In the genomic region with DNA sequence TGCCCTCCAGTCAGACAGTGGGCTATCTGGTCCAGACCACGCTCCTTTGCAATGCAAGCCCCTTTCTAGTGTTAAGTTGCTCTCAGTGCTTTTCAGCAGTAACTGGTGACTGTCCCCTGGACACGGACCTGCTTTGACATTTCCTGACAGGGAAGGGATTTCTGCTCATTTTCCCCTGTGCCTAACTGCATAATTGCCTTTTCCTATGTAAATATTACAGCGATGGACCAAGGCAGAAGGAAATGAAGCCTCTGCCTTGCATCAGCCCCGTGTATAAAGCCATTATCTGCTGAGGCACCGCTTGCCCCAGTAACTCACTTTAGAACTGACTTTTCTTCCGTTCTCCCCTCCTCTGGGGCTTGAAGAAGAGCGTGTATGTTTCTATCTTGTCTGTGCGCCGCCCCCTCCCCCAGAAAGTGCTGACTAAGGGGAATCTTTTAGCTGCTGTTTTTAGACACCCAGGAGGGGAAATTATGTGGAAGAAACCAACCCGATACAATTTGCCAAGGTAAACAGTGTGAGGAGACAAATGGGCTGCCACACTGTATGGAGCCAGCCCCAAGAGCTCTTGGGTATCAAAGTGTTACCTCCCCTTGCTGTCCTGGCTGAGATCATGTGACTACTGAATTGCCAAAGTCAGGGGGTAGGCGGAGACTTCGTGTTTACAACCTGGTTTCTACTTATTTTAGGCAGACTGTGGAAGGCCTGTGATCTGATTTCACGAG, we compare ENCODE assay signal across 8 mouse cellular contexts. TPM values are rescaled to one million over a fixed set of nuclear protein-coding genes. Genes with fewer than 3 reads are reported as not detected.
DNase-seq lines count a peak whose midpoint lies in the region; ATAC-seq lines count a peak whose summit lies in the region.

No protein-coding gene starts in this region.

- no peaks in the 10 kb centered on the region for H3K36me3 ChIP-seq in forebrain, embryonic 14.5 days (ENCODE audit: control insufficient read depth, insufficient read depth, low read length)
- H3K36me3 ChIP-seq in forebrain, embryonic 12.5 days (replicated peaks) = no peaks in the 10 kb centered on the region
- H3K36me3 ChIP-seq in embryonic facial prominence, embryonic 13.5 days = no peaks in the 10 kb centered on the region
- H3K36me3 ChIP-seq in liver, embryonic 12.5 days = no peaks in the 10 kb centered on the region

- peaks cover 49% of the 10 kb centered on the region for H3K27me3 ChIP-seq in forebrain, embryonic 14.5 days (replicated peaks; ENCODE audit: control insufficient read depth, insufficient read depth, low read length)
- peaks cover 69% of the 10 kb centered on the region for H3K27me3 ChIP-seq in forebrain, embryonic 12.5 days
- H3K27me3 ChIP-seq in embryonic facial prominence, embryonic 13.5 days = peaks cover 77% of the 10 kb centered on the region
- peaks cover 95% of the 10 kb centered on the region for H3K27me3 ChIP-seq in liver, embryonic 12.5 days (replicated peaks)

- H3K4me2 ChIP-seq in forebrain, embryonic 14.5 days (ENCODE audit: low read length) = 0 out of 2 replicates have a peak overlapping the region, but pooled peaks have one; percentile 14
- H3K4me2 ChIP-seq in forebrain, embryonic 12.5 days = no peak overlapping the region
- peak overlapping the region; percentile 99 for H3K4me2 ChIP-seq in embryonic facial prominence, embryonic 13.5 days
- peak overlapping the region; percentile 17; the same call in 1 of the 2 replicates for H3K4me2 ChIP-seq in liver, embryonic 12.5 days

- no peak overlapping the region for H3K4me3 ChIP-seq in forebrain, embryonic 14.5 days (ENCODE audit: low read depth, low read length)
- H3K4me3 ChIP-seq in forebrain, embryonic 12.5 days (replicated peaks) = no peak overlapping the region
- peak overlapping the region; percentile 16 for H3K4me3 ChIP-seq in embryonic facial prominence, embryonic 13.5 days
- no peak overlapping the region for H3K4me3 ChIP-seq in liver, embryonic 12.5 days

- H3K27ac ChIP-seq in forebrain, embryonic 14.5 days (ENCODE audit: low read depth, low read length) = no peak overlapping the region
- no peak overlapping the region for H3K27ac ChIP-seq in forebrain, embryonic 12.5 days
- H3K27ac ChIP-seq in embryonic facial prominence, embryonic 13.5 days = no peak overlapping the region
- no peak overlapping the region for H3K27ac ChIP-seq in liver, embryonic 12.5 days

- ATAC-seq in forebrain, embryonic 14.5 days = no peak
- ATAC-seq in forebrain, embryonic 12.5 days (ENCODE audit: low FRiP score) = no peak
- no peak for ATAC-seq in embryonic facial prominence, embryonic 13.5 days (ENCODE audit: insufficient number of reproducible peaks, insufficient read depth, low FRiP score, low TSS enrichment, low read depth)
- no peak for ATAC-seq in liver, embryonic 12.5 days

- no peaks in the 10 kb centered on the region for H3K9me3 ChIP-seq in forebrain, embryonic 14.5 days (replicated peaks; ENCODE audit: control insufficient read depth, low read length)
- no peaks in the 10 kb centered on the region for H3K9me3 ChIP-seq in forebrain, embryonic 12.5 days
- no peaks in the 10 kb centered on the region for H3K9me3 ChIP-seq in embryonic facial prominence, embryonic 13.5 days
- H3K9me3 ChIP-seq in liver, embryonic 12.5 days (replicated peaks) = no peaks in the 10 kb centered on the region

- WGBS in forebrain, embryonic 14.5 days = 15% methylated on average over 13 of the region's 13 CpGs
- WGBS in forebrain, embryonic 12.5 days = 11% methylated on average over 13 of the region's 13 CpGs
- 6% methylated on average over 13 of the region's 13 CpGs for WGBS in embryonic facial prominence, embryonic 13.5 days
- 9% methylated on average over 13 of the region's 13 CpGs for WGBS in liver, embryonic 12.5 days (ENCODE audit: insufficient replicate concordance)

- no peak overlapping the region for H3K9ac ChIP-seq in forebrain, embryonic 14.5 days (ENCODE audit: low read length)
- no peak overlapping the region for H3K9ac ChIP-seq in forebrain, embryonic 12.5 days
- no peak overlapping the region for H3K9ac ChIP-seq in embryonic facial prominence, embryonic 13.5 days
- no peak overlapping the region for H3K9ac ChIP-seq in liver, embryonic 12.5 days

- H3K4me1 ChIP-seq in forebrain, embryonic 14.5 days (ENCODE audit: control insufficient read depth, insufficient read depth, low read length) = peaks cover 8% of the 10 kb centered on the region
- peaks cover 32% of the 10 kb centered on the region for H3K4me1 ChIP-seq in forebrain, embryonic 12.5 days
- peaks cover 42% of the 10 kb centered on the region for H3K4me1 ChIP-seq in embryonic facial prominence, embryonic 13.5 days
- peaks cover 36% of the 10 kb centered on the region for H3K4me1 ChIP-seq in liver, embryonic 12.5 days

- DNase-seq in forebrain, embryonic 14.5 days (ENCODE audit: low spot score) = no peak
- peak; percentile 19 for DNase-seq in CD4-positive, CD25-positive, alpha-beta regulatory T cell, adult 2 months (ENCODE audit: low read depth, low spot score)
- no peak for DNase-seq in spleen, postnatal 14 days (ENCODE audit: low spot score in 2 of 2)
- DNase-seq in gastrocnemius, postnatal 4 days (ENCODE audit: low spot score in 2 of 2) = no peak
- no peak for DNase-seq in cerebellum, postnatal 25 days

RNA-seq across cellular contexts. Expression of a gene that starts 4.4 kb away (rescaled TPM):
- polyA plus RNA-seq in forebrain, embryonic 14.5 days (2014; fragmentation: Nextera tagmentation; extraction: Ambion mirVana) = 1.8 and 1.9 TPM in 2 replicates
- polyA plus RNA-seq in forebrain, embryonic 12.5 days (2016; fragmentation: Nextera tagmentation; extraction: Ambion mirVana) = 2.1 and 2.6 TPM in 2 replicates
- 1.5 and 2.6 TPM in 2 replicates for polyA plus RNA-seq in embryonic facial prominence, embryonic 13.5 days (2015; fragmentation: Nextera tagmentation; extraction: Ambion mirVana)
- polyA plus RNA-seq in liver, embryonic 12.5 days (2016; fragmentation: Nextera tagmentation; extraction: Ambion mirVana) = 0.18 and 0.20 TPM in 2 replicates
- total RNA-seq in gastrocnemius, postnatal 4 days (2021) = 1 to 10 TPM; 1.6 to 2.0 TPM
